35 mouse cellular contexts compared by ENCODE assay signal in the genomic region with DNA sequence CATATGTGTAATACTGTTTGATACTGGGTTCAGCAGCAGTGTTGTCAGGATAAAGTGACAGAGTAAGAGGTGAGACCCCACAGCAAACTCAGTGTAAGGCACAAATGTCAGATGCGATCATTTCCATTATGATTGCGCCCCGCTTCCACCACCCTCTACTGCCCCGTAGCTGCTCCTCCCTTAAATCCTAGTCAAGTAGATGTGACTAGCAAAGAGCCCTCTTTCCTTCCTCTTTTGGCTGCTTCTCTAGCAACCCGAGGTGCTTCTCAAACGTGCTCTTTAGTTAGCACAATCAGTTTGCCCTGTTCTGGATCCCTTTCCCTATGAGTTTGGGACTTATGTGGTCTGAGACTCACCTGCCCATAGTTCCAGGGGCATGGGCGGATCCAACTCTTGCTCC. TPM values are rescaled to one million over a fixed set of nuclear protein-coding genes. Genes with fewer than 3 reads are reported as not detected.
"Had no signal": no experiment of that assay in that cellular context is flagged by ENCODE, and none has a peak within 500 bp of the region (broad histone marks: within the 10 kb centered on the region; RNA-seq: fewer than 3 reads in every experiment).

No protein-coding gene starts in this region.

- H3K27ac ChIP-seq: gastrocnemius, adult 2 months; heart, adult 2 months; heart, embryonic 10.5 days; hindbrain, embryonic 13.5 days; hindbrain, embryonic 15.5 days; hindbrain, postnatal 0 days; intestine, embryonic 15.5 days; layer of hippocampus, adult 2 months; left cerebral cortex, adult 2 months; limb, embryonic 13.5 days; limb, embryonic 15.5 days; liver, embryonic 12.5 days; liver, embryonic 14.5 days had no signal

- H3K4me2 ChIP-seq: heart, embryonic 12.5 days; hindbrain, embryonic 13.5 days; hindbrain, embryonic 15.5 days; intestine, embryonic 15.5 days; limb, embryonic 13.5 days; limb, embryonic 15.5 days; liver, embryonic 12.5 days had no signal

- H3K36me3 ChIP-seq: heart, embryonic 10.5 days; heart, embryonic 12.5 days; hindbrain, embryonic 13.5 days; hindbrain, embryonic 15.5 days; intestine, embryonic 15.5 days; limb, embryonic 13.5 days; limb, embryonic 15.5 days; liver, embryonic 12.5 days had no signal

- H3K9me3 ChIP-seq: heart, embryonic 10.5 days; heart, embryonic 12.5 days; hindbrain, embryonic 13.5 days; hindbrain, embryonic 15.5 days; intestine, embryonic 15.5 days; limb, embryonic 13.5 days; limb, embryonic 15.5 days; liver, embryonic 12.5 days had no signal

- H3K4me3 ChIP-seq: gastrocnemius, adult 2 months; heart, adult 2 months; heart, embryonic 10.5 days; heart, embryonic 12.5 days; hindbrain, embryonic 13.5 days; hindbrain, embryonic 15.5 days; intestine, embryonic 15.5 days; layer of hippocampus, adult 2 months; left cerebral cortex, adult 2 months; limb, embryonic 13.5 days; limb, embryonic 15.5 days; liver, embryonic 12.5 days had no signal

- H3K27me3 ChIP-seq: heart, embryonic 12.5 days; hindbrain, embryonic 13.5 days; hindbrain, embryonic 15.5 days; intestine, embryonic 15.5 days; limb, embryonic 13.5 days; limb, embryonic 15.5 days had no signal

- ATAC-seq: hindbrain, postnatal 0 days; intestine, embryonic 15.5 days; liver, embryonic 12.5 days had no signal

- H3K9ac ChIP-seq: heart, embryonic 12.5 days; hindbrain, embryonic 13.5 days; hindbrain, embryonic 15.5 days; intestine, embryonic 15.5 days; limb, embryonic 13.5 days; limb, embryonic 15.5 days; liver, embryonic 12.5 days; liver, embryonic 14.5 days had no signal

- H3K4me1 ChIP-seq: heart, embryonic 10.5 days; heart, embryonic 12.5 days; hindbrain, embryonic 13.5 days; hindbrain, embryonic 15.5 days; intestine, embryonic 15.5 days; limb, embryonic 13.5 days; limb, embryonic 15.5 days; liver, embryonic 12.5 days had no signal

- DNase-seq: gastrocnemius, adult 2 months; gastrocnemius, postnatal 10 days; gastrocnemius, postnatal 36 days; heart, adult 2 months; heart, postnatal 10 days; heart, postnatal 4 days; kidney, adult 11 months; kidney, adult 2 months; kidney, postnatal 10 days; kidney, postnatal 25 days; kidney, postnatal 4 days; left cerebral cortex, postnatal 4 days had no signal

RNA-seq across cellular contexts. Expression of a gene that starts 10.9 kb away (rescaled TPM):
- total RNA-seq: gastrocnemius, postnatal 10 days; gastrocnemius, postnatal 36 days; heart, adult 2 months; heart, postnatal 10 days; heart, postnatal 25 days; heart, postnatal 4 days; layer of hippocampus, adult 2 months; layer of hippocampus, postnatal 10 days; layer of hippocampus, postnatal 25 days; left cerebral cortex, adult 2 months; left cerebral cortex, postnatal 25 days; liver, adult 2 months had no signal
- polyA plus RNA-seq: heart, embryonic 10.5 days; heart, embryonic 12.5 days; heart, embryonic 14.5 days; heart, embryonic 16.5 days; hindbrain, embryonic 11.5 days; hindbrain, embryonic 13.5 days; hindbrain, embryonic 15.5 days; intestine, embryonic 15.5 days; limb, embryonic 11.5 days; limb, embryonic 13.5 days; liver, adult 2 months; liver, embryonic 14.5 days had no signal

RNA-seq across cellular contexts. Expression of a gene that starts 34.8 kb away (rescaled TPM):
- total RNA-seq: gastrocnemius, adult 2 months; gastrocnemius, postnatal 10 days; gastrocnemius, postnatal 36 days; heart, adult 2 months; heart, postnatal 10 days; heart, postnatal 25 days; heart, postnatal 4 days; hindbrain, postnatal 0 days; left cerebral cortex, postnatal 4 days had no signal
- polyA plus RNA-seq: gonadal fat pad, adult 2 months; heart, embryonic 10.5 days; heart, embryonic 12.5 days; heart, embryonic 14.5 days; heart, embryonic 16.5 days; hindbrain, embryonic 11.5 days; hindbrain, embryonic 13.5 days; hindbrain, embryonic 15.5 days; hindbrain, postnatal 0 days; limb, embryonic 11.5 days; limb, embryonic 13.5 days; limb, embryonic 15.5 days; liver, adult 2 months; liver, embryonic 12.5 days; liver, embryonic 14.5 days had no signal

RNA-seq across cellular contexts. Expression of a gene that starts 37.9 kb away (rescaled TPM):
- total RNA-seq: gastrocnemius, adult 2 months; gastrocnemius, postnatal 36 days; layer of hippocampus, adult 2 months; layer of hippocampus, postnatal 10 days; layer of hippocampus, postnatal 25 days; left cerebral cortex, adult 2 months; left cerebral cortex, postnatal 25 days; left cerebral cortex, postnatal 4 days; liver, adult 2 months had no signal
- polyA plus RNA-seq: frontal cortex, adult 2 months had no signal
